Mouse (Mus musculus) monocyte, adult 5-6 weeks (primary cell): ENCODE measurements around the gene 4833439L19Rik. TPM values are rescaled to one million over a fixed set of nuclear protein-coding genes. Genes with fewer than 3 reads are reported as not detected.

ENCODE experiments used
- ATAC-seq: fragments of 153-309, 156-312 bp; replicated peaks from 2 replicates; pipeline ENCODE4 v1.8.0; 2017; ENCODE audit warnings: mild to moderate bottlenecking; ENCODE audit not compliant: low TSS enrichment, insufficient number of reproducible peaks, severe bottlenecking, poor library complexity, low FRiP score
- total RNA-seq: library from RNA; stranded (forward); fragments of 200-1000, 200-491, 200-594 nt; gene quantifications from 3 replicates; pipeline ENCODE4 v1.2.3, GENCODE M21; 2017

Gene 4833439L19Rik
- total RNA-seq, 1 experiment from 2014 or later: 44.1 TPM

GRCm38 (mm10) chr13:54589414-54589995 is 24.3 kb upstream of the 4833439L19Rik start:
- no peak for ATAC-seq

DNA sequence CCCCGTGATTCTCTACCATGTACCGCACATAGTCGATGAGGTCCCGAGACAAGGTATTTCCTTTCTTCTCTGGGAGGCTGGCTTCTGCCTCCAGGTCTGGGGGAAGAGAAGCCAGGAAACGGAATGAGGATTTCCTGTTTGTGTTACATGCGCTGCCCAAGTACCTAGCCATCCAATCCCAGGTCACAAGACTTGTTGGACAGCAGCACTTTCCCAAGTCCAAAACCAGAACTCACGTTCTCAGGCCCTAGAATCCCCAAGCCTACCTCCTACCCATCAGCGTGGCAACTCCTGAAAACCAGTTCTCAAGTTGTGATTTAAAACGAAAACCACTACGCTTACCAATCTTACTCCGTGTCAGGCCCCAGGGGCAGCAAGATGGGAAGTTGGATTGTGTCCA is 20.6 kb upstream of the 4833439L19Rik start:
- ATAC-seq: no peak

DNA sequence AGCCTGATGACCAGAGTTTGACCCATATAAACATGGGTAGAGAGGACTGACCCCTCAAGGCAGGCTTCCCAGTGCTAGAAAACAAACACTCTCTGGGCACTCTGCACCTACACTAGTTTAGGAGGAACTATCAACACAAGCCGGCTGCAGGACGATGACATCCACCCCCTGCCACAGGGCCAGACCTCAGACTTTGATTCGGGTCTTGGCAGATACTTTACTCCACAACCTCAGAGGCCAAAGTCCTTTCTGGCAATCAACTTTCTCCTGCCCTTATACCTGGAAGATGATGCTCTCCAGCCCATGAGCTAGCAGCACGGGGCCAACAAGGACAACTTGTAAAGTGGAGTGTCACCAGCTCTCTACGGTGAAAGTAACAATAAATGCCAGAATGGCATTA is 17.6 kb upstream of the 4833439L19Rik start:
- ATAC-seq: no peak

DNA sequence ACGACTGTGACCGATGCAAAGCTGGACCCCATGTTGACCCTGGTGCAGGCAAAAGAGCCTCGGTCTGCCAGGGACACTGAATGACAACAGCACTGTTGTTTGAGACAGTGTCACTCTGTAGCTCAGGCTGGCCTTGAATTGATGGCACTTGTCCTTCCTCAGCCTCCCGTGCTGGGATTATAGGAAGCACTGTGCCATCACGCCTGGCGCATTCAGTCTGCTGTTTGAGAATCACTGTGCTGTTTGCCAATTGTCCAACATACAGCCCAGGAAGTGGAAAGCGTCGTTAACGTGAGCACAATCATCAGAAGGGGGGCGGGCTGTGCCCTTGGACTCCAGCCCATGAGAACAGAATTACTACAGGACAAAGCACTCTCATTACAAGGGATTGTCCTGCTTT is 16.9 kb upstream of the 4833439L19Rik start:
- no peak for ATAC-seq

DNA sequence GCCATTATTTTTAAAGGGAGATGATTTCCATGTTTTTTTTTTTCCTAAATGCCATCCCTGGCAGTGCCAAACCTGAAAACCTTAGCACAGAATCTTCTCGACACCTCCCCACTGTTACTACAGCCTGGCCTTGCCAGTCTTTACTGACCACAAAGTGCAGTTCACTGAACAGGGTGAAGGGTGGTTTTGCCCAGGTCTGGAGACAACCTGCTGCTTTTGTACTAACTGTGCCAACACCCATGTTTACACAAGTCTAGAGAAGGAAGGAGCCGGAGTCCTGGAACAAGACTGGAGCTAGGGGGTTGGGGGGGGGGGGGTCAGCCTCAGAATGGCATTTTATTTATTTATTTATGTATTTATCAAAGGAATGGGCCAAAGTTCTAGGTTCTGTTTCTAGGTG is 16.1 kb upstream of the 4833439L19Rik start:
- no peak for ATAC-seq

- peak; percentile 65 for ATAC-seq
Observed at GRCm38 (mm10) chr13:54577652-54578507, 12.6 kb upstream of the 4833439L19Rik start.

DNA sequence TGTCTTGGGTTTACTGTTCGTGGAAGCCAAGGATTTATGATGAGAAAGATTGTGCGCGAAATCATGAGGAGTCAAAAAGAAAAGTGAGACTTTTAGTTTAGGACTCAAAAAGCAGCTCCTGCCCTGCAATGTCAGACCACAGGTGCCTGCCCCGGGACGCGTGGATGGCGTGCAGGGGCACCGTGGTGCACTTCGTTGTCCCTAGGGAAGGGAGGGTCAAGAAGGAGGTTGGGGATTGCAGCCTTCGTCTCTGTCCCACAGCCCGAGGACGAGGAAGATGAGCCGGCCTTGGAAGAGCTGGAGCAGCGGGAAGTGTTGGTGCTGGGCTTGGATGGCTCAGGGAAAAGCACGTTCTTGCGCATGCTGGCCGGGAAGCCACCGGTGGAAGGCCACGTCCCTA is 10.3 kb upstream of the 4833439L19Rik start:
- no peak for ATAC-seq

GRCm38 (mm10) chr13:54574854-54575481 is 9.7 kb upstream of the 4833439L19Rik start, which contains the start of gene Arl10:
Gene Arl10, plus strand, starts transcription at chr13:54575015.
- peak; percentile 45 for ATAC-seq

GRCm38 (mm10) chr13:54572621-54573020 is 7.4 kb upstream of the 4833439L19Rik start:
- no peak for ATAC-seq

DNA sequence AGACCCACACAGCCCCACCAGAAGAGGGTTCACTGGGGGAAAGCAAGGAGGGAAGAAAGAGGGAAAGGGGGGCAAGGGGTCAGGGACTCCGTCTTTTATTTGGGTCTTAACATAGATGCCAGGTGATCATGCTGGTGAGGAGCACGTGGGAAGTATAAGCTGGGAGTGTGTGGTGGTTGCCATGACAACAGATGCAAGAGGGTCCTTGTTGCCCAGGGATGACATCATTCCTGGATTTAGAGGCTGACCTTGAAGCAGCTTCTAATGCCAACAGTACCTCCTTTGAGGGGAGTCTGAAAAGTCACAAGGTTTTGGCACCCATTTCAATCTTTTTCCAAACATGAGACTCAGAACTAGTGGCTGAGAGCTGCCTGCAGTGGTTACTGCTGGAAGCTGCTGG is 6.4 kb upstream of the 4833439L19Rik start:
- no peak for ATAC-seq

GRCm38 (mm10) chr13:54570736-54571135 is 5.5 kb upstream of the 4833439L19Rik start:
- ATAC-seq: no peak

DNA sequence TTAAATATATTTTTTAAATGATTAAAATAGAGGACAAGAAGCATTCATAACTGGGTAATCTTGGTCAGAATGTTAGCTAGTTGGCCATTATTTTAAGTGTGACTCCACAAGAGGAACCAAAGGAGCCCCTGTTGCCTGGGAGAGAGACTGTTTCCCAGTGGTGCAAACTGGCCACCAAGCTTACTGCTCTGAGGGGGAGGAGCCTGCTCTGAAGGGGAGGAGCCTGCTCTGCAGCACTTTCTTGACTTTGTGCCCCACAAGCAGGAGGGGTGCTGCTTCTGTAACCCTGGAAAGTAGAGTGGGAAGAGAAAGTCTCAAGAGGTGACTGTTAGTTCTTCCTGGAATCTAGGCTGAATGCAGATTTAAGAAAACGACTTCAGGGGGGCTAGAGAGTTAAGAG is 4.0 kb upstream of the 4833439L19Rik start:
- no peak for ATAC-seq

GRCm38 (mm10) chr13:54568380-54568779 is 3.1 kb upstream of the 4833439L19Rik start:
- no peak for ATAC-seq

- no peak for ATAC-seq
Observed at GRCm38 (mm10) chr13:54565594-54566345, 535 bp upstream of the 4833439L19Rik start.

GRCm38 (mm10) chr13:54564232-54565200 is 719 bp downstream of the 4833439L19Rik start:
- ATAC-seq: no peak

GRCm38 (mm10) chr13:54562562-54562961 is 2.7 kb downstream of the 4833439L19Rik start:
- no peak for ATAC-seq

DNA sequence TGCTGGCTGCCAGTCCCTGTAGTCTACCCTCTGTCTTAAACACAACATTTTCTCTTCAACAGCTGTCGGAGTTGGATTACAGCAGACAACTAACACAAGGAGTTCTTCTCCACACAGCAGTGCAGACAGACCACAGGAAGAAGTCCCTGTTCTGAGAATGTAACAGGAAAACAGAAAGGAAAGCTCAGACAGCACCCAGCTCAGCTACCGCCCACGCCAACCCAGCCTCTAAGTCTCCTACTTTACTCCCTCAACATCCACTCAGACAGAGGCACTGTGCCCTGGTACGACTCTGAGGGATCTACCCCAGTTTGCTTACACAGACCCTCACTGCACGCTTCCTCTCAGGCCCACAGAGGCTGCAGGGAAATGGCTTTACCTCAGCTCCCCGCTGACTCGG is 4.6 kb downstream of the 4833439L19Rik start:
- ATAC-seq: no peak

GRCm38 (mm10) chr13:54559656-54560055 is 5.6 kb downstream of the 4833439L19Rik start:
- ATAC-seq: no peak
